Mouse (Mus musculus): ENCODE measurements around the gene Nat8f5. TPM values are rescaled to one million over a fixed set of nuclear protein-coding genes. Genes with fewer than 3 reads are reported as not detected.
A peak's percentile ranks its signal among the peaks of the same experiment; 100 is the strongest.
"Not testable (repeated sequence)": the region's sequence is repeated elsewhere in the genome, so short reads cannot be mapped to it uniquely, and the experiment has no call there.

Gene Nat8f5
- total RNA-seq (2021), result 2.6 and 6.1 TPM in 2 replicates
- long read RNA-seq, partial matches to known transcripts, result 0 of 5 reads
- long read RNA-seq, other reads (novel, unspliced or antisense), result 3 of 5 reads

- DNase-seq, result no peak
These were observed at the start of gene Nat8f5, which contains the start of gene Nat8f6 for GRCm38 (mm10) chr6:85820837-85821236. Gene Nat8f5 (minus strand): TSS chr6:85820972. Gene Nat8f6 (minus strand): TSS chr6:85820954.

DNA sequence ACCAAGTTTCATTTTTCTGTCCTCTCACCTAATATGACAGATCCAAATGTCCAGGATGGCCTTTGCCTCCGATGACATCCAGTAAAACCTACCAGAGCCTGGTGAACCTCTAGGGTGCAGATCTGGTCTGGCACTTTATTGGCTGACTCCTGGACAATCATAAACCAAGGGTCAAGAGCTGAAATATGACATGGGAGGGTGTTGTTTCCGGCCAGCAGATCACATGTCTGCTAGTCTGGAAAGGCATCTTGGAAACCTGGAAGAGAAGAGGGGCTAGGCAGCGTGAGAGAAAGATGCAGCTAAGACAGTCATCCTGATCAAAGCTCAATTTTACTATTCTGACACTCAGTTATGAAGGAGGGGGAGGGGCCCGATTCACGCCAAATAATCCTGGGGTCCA, 48.2 kb upstream of the Nat8f5 start, which contains the start of gene Nat8f2:
Gene Nat8f2 (minus strand): TSS at position 153 of the 400 bp plus-strand sequence.
- DNase-seq, result not testable (repeated sequence)

GRCm38 (mm10) chr6:85867726-85868690, 47.2 kb upstream of the Nat8f5 start:
- DNase-seq, result no peak

GRCm38 (mm10) chr6:85866995-85867394, 46.2 kb upstream of the Nat8f5 start:
- not testable (repeated sequence) for DNase-seq

DNA sequence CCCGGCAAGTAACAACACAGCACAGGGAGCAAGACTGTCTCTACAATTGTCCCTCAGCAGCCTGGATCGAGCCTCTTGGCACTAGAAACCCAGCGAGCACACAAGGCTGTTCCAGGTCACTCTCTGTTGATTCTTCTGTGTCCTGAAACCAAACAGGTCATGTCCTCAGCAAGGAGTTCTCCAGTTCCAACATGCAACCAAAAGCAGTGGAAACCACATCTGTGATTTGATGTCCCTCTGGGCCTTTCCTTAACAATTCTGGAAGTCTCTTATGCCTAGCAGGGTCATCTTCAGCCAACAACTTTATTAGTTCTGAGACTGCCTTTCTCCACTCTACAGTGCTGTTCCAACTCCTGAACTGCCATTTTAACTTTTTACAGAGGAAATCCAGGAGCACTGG, 45.4 kb upstream of the Nat8f5 start:
- DNase-seq, result not testable (repeated sequence)

- DNase-seq, result peak; percentile 22
These were observed 44.3 kb upstream of the Nat8f5 start for GRCm38 (mm10) chr6:85864900-85865639.

GRCm38 (mm10) chr6:85863840-85864239, 43.1 kb upstream of the Nat8f5 start:
- no peak for DNase-seq

DNA sequence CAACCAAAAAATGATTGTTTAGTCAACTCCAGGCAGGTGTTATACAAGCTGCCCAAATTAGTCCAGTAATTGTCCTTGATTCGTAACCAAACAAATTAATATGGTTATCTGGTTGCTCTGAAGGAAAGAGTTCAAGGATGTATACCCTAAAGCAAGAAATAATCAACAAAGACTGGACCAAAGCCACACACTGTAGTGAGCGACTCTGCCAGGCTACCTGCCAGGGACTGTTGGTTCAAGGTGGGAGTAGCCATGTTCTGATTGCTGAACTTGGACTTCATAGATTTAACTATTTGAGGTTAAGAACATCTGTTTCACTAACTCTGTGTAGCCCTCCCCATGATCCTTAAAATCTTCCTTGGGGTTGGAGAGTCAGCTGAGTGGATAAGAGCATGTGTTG, 42.4 kb upstream of the Nat8f5 start:
- no peak for DNase-seq

DNA sequence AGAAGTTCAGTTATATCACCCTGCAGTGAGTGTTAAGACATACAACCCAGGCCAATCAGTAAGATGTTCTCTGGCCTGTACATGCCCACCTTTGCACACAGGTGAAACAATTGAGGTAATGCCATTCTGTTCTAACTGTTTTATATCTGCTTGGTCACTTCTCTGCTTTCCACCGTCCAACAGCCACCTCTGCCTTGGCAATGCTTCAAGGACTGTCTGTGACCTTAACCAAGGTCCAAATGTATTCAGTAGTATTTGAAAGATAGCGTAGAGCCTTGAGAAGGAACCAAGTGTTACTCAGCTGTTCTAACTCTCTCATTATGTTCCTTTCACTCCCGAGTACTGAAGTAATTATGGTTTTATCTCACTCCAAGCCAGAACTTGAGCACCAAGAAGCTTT, 41.8 kb upstream of the Nat8f5 start:
- peak; percentile 57 for DNase-seq

- no peak for DNase-seq
These were observed 40.5 kb upstream of the Nat8f5 start for GRCm38 (mm10) chr6:85861247-85861646.

- DNase-seq, result peak; percentile 80
These were observed 35.5 kb upstream of the Nat8f5 start for GRCm38 (mm10) chr6:85856194-85856678.

DNA sequence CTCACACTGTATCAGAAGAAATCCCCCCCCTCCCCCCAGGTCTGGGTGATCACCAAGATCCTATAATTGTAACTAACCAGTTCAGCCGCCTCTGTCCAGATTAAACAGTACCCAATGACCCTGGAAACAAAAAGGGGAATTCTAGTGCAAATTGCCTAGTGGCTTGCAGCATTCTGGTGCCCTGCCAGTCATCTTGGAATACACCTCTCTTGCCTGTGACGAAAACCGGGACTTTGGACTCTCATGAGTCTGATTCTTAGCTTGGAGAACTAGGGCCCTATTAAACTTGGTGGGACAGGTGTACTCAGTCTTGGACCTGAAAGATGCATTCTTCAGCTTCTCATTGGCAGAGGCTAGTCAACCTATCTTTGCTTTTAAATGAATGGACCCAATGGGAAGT, 32.7 kb upstream of the Nat8f5 start:
- DNase-seq, result no peak

DNA sequence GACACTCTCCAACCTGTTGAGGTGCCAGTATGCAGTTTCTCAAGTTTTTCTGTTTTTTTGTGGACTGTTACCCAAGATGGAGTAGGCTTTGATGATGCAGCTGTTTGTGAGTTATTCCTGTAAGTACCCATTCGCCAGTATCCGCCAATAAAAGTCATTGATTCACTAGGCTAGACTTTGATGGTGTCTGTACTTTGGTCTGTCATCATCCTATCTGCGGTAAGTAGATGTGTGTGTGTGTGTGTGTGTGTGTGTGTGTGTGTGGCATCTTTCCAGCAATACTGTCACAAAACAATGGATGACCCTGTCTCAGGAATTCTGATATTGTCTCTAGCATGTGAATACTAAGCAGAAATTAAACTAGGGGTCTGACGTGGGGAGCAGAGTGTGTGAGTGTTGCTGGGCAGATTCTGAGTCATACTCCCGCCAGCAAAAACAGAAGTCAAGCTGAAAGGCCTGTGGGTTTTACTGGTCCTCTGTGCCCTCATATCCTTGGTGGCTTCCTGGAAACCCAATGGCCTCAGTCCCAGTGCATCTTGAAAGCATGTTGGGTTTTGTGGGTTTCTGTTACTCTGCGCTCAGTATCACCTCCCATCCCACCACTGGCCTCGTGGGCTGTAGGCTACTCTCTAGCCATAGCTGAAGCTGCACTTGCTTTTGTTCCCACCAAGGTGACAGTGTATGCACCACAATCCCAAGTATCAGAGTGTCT, 30.4 kb upstream of the Nat8f5 start:
- DNase-seq, result no peak

DNA sequence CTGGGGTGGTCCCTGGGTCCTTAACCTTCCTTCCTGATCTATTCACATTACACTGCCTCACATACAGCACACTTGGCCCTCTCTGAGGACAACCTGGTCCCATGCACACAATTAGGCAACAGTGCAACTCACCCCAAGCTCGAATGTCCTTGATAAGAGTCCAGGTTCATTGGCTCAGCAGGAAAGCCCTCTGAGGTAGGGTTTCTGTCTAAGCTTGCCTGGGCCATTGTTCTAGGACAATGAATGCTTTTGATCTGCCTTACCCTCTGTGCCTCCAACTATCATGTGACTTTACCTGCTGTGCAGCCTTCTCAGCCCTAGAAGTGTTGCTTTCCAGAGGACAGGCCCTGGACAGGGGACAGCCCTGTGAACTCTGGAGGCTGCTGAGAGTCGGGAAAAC, 28.5 kb upstream of the Nat8f5 start:
- DNase-seq, result no peak

DNA sequence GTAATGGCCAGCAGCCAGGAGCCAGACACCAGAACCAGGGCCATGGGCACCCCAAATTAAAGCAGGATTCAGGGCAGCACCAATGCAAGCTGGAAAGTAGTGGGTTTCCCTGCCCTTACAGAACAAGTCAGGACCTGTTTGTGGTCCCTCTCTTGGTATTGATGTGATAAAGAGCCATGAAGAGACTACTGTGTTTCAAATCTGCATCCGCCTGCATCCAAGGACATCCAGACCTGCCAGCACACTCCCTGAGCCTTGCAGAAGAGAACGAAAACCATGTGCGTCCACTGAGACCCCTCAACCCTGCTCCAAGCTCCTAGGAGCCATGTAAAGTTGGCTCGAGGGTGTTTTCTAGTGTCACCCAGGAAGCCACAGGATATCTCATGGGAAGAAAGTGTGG, 27.4 kb upstream of the Nat8f5 start:
- DNase-seq, result no peak

GRCm38 (mm10) chr6:85846921-85847320, 26.1 kb upstream of the Nat8f5 start:
- no peak for DNase-seq

- not testable (repeated sequence) for DNase-seq
These were observed 23.1 kb upstream of the Nat8f5 start for GRCm38 (mm10) chr6:85843677-85844458.

GRCm38 (mm10) chr6:85839982-85840381, 19.2 kb upstream of the Nat8f5 start:
- no peak for DNase-seq

DNA sequence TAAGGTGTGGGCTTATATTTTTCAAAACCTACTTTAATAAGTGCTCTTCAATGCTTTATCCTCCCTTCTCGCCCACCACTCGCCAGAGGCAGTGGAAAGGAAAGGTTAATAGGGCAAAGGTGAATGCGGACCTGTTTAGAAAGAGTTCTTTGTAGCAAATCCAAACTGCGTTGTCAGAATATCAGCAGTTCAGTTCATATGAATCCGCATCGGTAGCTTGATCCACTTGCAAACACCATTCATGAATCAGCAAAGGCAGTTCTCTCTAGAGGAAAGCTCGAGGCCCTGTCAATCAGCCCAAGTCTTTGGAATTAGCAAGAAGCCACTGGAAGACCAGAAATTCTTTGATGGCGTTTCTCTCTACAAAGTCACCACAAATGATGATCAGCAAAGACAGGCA, 17.9 kb upstream of the Nat8f5 start:
- no peak for DNase-seq

DNA sequence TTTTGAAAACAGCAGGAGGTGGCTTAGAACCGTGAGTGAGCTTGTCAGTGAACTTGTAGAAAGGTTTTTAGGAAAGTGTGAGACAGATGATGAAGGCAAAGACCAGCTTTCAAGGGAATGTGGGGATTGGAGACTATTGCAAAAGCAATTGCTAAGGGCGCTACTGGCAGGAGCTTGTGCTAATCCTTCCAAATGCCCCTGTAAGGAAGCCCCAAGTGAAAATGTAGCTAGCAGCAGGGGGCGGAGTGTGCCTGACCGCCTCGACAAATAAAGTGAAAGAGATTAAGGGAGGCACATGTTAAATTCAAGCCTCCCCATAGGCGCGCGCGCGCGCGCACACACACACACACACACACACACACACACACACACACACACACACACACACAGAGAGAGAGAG, 16.5 kb upstream of the Nat8f5 start:
- peak; percentile 66 for DNase-seq

- DNase-seq, result peak; percentile 79
These were observed 16.1 kb upstream of the Nat8f5 start for GRCm38 (mm10) chr6:85836827-85837226.
